Mouse (Mus musculus): ENCODE results near the gene Ddx50.

DNA sequence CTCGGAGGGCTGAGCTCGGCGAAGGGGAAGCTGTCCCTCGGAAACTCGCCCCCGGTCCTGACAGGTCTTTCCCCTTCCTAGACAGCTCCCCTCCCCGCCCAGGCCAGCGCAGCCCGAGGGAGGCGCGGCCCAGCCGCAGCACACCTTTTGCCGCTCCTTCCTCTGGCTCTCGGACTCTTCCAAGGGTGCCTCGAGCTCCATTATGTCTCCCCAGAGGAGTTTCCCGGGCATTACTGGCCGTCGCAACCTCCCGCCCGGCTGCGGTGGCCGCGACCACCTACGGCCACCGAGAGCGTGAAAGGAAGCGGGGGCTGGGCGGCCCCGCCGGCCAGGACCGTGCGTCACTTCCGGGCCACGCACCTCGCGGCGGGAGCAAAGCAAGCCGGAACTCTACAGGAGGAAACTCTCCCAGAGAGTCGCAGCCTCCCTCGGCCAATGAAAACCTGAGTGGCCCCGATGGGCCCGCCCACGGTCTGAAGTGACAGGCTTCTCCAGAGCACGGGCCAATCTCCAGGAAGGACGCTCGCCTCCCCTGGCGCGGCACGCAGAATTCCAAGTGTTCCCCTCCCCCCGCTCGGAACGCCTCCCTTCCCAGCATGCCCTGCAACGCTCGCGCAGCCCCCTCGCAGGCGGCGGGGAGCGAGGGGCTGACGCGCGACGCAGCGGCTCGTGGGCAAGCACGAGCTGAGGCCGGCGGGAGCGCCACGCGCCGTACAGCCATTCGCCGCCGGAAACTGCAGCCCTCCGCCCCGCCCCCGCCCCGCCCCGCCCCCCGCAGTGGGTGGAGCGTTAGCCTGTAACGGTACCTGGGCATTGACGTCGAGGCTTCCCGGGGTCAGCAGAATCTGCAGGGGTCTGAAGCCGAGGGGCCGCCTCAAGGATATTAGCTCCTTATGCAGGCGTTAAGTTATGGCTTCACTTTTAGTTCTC lies at the start of gene Ddx50:
- TF ChIP-seq CTCF (IDR thresholded peaks at IDR 0.05; ENCODE audit: borderline replicate concordance, insufficient read depth, low read depth, low read length) (no peak), POLR2A (IDR thresholded peaks at IDR 0.05; ENCODE audit: borderline replicate concordance, insufficient read depth, low read length) (peak; percentile 62; the same call in 1 of the 2 replicates)

Data from cerebellum, adult 2 months (tissue).